Mouse (Mus musculus) ovary, adult 18-20 months (tissue): ENCODE data around the gene Nobox.

Source experiments
- DNase-seq: peaks from one replicate; pipeline ENCODE4 v3.0.0; 2022; ENCODE audit warnings: low spot score, mixed read lengths

The Nobox gene

DNA sequence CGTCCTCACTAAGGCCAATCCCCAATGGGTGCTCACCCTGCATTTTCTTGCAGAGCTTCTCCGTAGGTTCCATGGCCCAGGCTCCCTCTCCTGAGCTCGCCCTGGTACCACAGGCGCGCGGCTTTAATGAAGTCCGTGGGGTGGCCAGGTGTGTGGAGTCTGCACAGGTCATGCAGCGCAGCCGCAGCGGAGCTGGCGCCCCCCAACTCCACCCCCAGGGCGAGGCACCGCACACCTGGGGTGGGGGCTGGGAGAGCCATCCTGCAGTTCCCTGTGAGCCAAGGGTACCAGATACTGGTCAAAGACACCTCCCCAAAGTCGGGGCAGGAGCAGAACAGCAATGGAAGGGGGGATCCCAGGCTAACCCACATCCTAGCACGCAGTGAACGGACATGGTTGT is at the start of gene Nobox:
TSS of gene Nobox (minus strand) at position 101 of the 400 bp plus-strand sequence.
- no peak for DNase-seq

DNA sequence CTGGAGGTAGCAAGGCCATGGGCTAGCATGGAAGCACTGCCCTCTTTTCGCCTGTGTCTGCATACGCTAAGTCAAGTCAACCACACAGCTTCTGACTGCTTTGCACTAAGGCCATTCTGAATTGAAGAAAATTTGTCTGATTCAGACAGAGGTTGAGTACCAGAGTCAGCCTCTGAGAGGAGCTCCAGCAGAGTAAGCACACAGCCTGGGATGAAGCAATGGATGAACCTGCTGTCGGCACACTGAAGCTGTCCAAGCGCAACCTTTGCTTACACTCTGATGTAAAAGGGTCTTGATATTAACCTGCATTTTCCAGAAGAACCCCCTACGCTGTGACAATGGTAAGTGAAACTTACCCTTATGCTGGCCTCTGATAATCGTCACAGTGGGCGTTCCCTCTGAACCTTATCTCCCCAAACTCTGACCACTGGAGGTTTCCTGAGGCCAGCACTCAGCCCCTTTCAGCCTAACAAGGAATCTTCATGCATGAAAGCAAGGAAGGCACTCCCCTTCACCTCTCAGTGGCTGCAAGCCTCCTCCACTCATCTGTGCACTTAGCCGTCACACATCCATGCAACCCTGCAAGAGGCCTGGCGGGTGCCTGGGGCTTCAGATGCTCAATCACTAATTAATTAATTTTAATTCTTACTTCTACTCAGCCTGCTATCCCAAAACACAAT is 45.3 kb upstream of the Nobox start:
- no peak for DNase-seq

DNA sequence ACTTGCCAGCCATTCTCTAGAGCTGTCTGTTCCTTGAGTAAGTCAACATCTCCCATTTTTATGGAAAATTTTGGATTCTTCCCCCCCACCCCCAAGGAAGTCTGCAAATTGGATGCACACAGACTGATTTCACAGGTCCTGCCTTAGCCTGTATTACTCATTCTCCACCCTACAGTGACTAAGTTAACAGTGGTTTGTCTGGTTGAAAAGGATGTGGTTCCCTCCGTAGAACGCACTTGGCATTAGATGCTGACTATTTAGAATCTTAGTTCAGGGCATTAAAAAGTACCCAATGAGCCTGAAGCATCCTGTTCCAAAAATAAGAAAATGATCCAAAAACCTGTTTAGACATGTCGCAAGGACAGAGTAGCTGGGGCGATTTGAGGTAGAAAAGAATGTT is 44.1 kb upstream of the Nobox start:
- no peak for DNase-seq

DNA sequence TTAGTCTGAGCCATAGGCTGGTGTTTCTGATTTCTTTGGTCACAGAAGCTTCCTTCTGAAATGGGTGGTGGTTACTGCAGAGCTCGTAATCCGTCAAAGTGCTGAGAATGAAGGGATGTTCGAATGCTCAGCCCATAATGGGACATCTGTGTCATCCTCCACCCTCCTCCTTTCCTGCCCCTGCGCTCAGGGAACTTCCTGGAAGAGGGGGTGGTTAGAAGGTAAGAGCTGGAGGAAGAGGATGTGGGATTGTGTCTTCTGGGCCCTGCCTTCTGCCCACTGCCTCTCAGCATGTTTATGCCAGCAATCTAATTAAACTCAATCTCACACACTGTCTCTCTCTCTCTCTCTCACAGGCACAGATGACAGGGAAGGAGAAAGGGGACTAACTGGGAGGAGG is 39.7 kb upstream of the Nobox start:
- DNase-seq, result no peak

DNA sequence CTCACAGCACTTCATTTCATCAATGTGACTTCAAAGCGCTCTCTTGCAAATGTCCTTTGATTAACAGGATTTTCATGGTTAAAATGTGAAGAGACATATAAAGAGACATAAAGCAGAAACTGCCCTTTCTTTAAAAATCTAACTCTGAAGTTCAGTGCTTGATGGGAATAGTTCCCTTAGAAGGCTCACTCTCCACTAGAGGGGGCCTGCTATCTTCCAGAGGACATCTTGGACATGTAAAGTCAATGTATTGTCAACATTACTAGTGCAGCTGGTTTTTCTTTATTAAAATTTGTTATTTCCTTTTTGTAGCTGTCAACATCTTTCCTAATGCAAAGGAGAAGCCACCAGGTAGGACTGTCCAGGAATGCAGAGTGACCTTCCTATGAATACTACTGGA is 38.3 kb upstream of the Nobox start:
- DNase-seq, result no peak

DNA sequence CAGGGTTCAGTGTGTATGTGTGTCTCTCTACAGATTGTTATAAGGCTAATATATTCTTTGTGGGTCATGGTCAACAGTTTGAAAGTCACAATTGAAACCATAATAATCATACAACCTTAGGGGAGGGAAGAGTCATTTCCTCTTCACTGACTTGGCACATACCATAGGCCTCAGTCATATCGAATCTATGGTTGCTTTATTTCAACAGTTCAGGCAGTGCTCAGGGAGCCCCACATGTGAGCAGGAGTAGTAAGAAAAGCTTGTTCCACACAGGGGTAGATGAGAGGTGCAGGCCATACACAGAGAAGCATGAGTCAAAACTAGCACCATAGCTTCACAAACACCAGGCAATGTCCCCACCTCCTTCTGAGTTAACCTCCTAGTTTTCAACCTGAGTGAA is 33.7 kb upstream of the Nobox start:
- no peak for DNase-seq

DNA sequence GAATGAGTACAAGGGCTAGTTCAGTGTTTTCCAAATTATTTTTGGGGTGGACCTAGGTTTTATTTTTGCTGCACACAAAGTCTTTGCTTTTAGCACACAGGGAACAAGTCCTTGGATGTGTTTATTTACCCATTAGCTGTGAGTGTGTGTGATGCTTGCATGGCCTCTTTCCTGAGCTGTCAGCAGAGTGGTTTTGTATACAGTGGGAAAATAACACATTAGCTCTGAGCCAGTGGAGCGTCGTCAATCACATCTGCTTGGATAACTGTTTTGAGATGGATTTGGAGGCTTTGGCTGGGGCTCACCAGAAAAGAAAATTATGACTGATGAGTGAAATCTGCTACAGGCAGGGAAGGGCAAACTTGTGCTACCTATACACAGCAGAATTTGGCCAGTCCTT is 33.0 kb upstream of the Nobox start:
- DNase-seq, result no peak

DNA sequence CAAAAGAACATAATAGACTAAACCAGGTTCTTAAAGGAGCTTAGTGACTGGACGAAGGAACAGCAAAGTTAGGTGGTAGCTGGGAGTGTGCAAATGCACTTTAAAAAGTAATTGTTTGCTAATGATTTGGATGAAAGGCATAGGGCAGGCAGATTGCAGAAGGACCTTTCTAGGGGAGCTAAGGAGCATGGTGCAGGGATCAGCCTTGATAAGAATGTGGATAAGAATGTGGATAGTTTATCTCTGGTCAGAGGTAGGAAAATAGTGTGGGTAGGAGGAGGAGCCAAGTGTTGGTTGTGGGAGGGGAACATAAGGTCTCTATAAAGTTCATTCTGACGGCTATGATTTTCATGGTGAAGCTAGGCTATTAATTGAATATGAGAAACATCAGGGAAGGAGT is 29.4 kb upstream of the Nobox start:
- no peak for DNase-seq

DNA sequence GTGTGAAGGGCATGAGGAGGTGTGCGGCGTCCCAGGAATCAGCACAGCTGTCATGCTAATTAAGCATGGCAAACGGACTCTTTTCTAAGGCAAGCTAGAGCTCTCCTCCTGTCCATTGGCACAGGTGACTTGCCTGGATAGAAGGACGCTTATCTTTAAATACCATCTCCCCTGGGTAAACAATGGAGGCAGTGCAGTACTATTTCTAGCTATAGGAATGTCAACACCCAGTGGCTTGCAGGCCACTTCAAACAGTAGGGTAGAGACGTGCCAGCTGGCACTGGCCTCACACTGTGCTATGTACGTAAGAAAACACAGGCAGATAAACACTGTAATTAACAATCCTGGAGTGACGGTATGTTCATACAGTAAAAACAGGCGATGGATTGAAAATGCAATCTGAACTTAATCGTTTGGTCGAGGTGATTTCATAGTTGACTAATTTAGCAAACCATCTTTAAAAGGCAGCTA is 28.2 kb upstream of the Nobox start:
- peak; percentile 9 for DNase-seq

DNA sequence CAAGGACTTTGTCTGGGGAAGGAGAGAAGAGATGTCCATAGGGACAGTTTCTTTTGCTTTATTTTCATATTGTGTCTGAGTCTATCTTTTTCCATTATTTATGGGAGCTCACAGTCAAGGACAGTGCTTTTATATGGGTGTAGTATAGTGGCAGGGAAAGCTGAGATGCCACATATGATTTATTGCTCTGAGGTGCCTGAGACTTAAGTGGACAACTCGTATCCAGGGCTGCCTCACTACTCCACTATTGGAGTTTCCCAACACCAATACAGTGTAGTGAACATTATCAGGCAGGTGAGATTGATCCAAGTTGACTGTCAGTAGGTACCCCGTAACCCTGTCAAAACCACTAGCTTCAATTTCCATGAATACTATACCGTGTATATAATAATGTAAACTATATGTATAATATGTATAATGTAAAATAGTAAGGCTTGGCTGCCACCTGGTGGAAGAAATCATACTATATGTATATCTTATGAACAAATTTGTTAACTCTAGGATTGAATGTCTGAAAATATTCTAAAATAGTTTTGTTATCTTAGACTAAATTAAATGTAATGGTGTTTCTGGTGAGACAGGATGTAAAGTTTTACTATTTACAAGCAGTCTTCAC is 26.4 kb upstream of the Nobox start:
- no peak for DNase-seq

DNA sequence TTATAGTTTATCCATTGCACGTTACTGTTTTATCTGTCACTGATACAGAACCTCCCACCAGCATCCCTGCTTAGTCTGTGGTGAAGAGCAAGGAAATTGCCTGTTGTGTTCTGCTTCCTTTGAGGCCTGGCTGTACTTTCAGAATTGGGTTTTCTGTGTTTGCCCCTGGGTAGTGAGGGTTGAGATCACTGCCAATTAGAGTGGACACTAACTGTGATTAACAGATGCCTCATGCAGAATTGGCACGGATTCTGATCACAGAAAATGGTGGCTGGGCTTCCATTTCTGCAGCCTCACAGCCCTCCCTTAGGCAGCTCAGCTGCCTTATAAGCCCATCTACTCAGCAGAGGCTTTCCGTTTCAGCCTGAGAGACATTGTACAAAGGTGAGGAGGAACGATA is 24.1 kb upstream of the Nobox start:
- no peak for DNase-seq

DNA sequence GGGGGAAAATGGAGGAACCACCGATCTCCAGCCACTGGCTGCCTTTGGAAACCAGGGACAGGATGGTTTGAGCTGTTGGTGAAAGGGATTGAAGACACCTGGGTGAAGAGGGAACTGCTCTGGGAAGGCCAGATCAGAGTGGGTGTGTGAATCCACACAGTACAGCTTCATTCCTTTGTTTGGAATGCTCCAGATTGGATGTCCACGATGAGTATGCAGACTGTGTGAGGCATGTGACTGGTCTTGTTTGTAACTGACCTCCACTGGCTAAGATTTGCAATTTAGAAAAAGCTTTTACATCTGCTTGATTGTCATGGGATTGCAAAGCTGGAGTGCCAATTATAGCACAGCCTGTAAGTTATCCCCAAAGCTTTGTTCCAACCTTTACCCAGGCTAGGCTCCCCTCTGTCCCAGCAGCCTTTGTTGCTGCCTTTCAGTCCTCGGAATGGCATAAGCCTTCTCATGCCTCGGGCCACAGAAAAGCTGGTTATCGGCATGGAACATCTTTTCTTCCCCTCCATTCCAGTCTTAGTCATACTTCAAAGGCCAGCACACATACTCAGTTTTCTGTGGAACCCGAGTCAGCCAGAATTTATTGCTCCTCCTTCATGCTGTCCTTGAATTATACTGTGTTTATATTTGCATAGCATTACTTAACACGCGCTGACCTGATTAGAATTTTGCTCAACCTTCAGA is 3.8 kb upstream of the Nobox start:
- DNase-seq, result no peak

DNA sequence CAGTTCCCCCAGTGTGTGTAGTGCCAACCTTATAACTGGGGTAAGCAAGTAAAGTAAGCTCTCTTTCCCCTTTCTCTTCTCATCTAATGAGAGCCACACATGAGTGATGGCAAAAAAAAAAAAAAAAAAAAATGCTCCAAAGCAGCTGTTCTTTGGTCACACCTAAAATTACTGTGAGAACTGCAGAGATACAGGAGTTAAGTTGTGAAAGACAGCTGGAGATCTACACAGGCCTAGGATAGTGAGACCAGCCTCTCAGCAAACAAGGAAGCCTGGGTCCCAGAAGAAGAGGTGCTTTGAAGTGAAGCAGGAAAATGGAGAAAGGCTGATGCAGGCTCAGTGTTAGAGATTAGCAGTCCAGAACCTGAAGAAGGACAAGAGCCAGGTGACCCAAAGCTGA is 3.2 kb upstream of the Nobox start:
- DNase-seq, result no peak

DNA sequence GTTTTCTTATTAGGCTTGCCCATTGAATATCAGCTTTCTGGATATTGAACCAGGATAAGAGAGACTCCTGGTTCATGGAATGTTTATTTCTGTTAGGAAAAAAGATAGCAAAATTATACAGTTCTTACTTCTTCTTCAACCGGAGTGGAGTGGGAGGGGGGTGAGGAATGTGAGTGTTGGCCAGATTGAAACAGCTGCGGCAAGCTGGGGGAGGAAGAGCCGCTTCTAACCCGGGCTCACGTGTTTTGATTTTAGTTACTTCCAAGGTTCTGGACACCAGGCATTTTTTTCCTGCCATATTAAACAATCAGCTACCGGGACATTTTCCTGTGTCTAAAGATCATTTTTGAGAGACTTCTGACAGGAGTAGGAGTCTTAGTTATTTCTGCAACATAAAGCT is 717 bp upstream of the Nobox start:
- DNase-seq, result no peak

DNA sequence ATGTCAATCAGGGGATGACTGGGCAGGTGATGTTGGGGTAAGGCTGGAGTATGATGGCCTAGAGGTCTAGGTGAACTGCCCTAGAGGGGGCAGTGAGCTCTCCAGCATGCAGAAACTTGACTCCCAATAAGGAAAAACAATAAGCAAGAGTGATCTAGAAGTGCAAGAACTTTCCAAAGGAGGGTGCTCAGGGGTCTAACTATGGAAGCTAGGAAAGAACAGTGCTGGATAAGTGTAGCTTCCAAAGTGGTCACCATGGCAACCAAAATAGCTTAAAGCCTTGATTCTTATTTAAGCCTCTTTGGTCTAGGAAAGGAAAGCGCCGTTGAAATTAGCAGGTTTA is 11.9 kb downstream of the Nobox start:
- no peak for DNase-seq

DNA sequence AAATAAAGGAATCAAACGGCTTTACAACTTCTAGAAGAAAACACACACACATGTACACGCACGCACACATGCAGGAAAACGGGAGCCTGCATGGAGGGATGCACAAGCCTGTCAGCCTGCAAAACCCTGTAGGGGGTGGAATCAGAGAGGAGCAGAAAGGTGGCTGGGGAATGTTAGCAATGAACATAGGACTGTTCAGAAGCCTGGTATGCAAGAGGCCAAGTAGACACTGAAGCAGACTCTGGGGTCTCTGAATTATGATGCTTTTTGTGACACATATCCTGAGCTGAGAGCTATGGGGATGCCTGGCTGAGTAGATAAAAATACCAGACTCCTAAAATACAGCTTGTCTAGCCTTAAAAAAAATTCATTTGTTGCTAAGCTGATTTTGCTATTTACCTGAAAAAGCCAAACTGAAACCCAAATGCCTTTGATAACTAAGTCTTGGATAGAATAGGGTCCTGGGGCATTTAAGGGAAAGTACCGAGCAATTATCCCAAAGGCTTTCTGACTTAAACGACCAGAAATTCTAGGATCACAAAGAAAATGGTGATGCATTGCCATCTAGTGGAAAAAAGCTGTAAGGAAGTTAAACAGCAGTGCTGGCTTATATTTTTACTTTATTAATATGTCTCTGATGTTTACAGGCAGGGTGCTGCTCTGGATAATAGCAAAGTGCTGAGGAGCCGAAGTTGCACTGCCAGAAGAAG is 12.4 kb downstream of the Nobox start:
- no peak for DNase-seq

DNA sequence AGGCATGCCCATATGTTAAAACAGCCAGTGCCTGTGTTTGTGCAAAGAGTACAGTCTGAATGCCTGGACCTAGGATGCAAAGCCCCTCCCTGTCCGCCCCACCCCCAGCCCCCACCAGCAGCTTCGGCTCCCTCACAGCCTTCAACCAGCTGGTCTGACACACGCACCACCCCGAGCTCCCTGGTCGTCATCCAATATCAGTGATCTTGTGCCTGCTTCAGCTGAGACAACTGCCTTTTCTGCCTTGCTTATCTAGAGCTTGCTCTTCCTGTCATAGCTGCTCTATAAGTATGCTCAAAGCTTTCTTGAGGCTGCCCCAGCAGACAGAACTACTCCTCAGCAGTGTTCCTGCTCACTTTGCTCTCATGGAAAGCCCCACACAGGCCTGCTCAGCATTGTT is 13.4 kb downstream of the Nobox start:
- no peak for DNase-seq

DNA sequence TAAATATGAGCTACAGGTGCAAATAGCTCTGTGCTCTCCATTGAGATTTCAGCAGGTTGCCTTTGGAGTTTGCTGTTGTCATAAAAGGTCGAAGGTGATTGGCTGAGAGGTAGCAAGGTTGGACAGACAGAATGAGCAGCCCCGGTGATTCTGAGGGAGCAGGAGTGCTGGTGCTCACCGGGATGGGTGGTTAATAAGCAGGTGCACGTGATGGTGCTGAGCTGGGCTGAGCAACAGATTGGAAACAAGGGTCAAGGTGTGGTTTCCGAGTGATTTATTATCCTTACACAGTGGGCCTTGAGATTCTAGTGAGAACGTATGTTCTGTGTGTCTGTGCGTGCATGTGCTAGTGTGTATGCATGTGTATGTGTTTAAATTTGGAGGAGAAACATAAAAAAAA is 16.2 kb downstream of the Nobox start:
- no peak for DNase-seq

DNA sequence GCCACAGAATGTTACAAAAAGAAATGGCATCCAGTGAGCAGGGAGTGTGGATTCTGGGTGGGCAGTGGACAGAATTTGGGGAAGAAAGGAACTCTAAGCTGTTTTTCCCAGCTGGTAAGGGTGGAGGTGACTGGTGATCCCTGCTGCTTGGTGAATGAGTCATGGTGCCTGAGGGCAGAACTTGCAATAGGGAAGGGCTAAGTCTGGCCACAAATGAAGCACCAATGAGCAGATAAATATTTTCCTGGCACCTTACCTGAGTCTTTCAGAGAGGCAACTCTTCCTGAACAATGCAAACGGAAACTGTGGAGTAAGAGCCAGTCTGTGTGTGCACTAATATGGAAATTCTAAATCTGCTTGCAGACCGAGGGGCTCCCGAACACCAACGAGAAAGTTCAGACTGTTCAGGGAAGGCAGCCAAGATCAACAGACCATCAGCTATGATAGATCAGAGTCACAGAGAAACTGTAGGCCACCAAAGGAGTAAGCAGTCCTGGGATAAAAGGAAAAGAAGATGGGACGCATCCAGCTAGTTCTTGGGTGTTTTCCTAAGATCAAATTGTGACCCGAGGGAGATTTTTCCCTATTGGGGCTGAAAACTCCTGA is 16.8 kb downstream of the Nobox start:
- DNase-seq, result no peak

DNA sequence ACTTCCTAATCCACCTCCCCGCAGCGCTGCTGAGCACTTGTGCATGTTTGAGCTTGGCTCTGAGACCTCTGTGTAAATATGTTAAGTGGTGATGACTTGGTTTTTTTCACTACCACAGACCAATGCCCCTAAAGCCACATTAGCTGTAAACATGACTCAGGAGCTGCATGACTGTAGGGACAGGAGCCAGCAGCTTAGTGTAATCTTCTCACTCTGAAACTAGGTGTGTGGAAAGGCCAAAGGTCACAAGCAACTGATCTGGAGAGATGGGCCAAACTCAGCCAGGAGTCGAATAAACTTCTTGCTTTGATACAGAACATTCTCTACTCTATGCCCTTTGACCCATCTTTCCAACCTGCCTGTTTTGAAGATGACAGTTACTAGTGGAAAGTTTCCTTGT is 17.3 kb downstream of the Nobox start:
- DNase-seq, result no peak

DNA sequence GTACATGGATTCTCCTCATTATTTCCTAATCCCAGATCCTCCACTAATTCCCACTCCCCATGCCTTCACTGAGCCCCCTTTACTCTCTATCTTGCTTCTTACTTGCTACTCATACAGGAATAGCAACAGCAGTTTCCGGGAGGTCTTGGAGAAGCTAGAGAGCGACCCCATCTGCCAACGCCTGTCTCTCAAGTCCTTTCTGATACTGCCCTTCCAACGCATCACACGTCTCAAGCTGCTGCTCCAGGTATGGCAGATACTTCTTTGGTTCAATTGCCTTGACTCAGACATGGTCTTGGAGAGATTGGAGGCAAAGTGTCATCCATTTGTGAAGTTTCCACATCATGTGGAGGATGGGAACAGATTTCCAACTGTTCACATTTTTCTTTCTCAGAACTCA is 28.9 kb downstream of the Nobox start:
- no peak for DNase-seq

DNA sequence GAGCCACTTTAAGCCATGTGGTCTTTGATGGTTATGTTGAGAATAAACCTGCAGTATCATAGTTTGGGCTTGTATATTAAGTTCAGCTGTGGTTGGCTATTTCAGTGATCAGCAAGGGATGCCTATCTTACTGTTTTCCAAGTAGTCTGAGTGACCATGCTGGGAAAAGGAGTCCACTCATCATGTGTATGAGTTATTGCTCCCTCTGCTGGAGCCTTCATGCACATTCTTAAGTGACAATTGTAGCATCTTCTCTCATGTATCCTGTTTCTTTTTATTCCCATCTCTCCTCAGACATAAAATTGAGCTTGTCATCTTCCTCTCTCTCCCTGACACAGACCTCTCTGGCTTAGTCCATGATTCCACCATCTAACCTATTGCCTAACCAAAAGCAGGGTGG is 31.1 kb downstream of the Nobox start:
- no peak for DNase-seq

DNA sequence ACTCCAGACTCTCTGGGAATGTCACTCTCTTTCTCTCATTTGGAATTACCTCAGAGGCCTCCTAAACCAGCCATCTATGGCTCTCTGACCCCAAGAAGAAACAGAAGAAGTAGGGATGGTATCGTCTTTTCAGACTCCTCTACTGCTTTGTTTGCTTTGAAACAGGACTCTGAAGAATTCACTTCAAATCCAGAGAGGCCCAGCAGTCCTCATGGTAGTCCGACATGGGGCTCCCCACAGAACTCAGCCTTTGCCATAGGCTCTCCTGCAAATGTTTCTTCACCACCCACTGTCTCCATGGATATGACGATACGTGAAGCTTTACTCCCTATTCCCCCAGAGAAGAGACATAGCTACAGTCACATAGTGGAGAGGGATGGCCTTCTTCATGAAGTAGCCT is 35.2 kb downstream of the Nobox start:
- DNase-seq, result no peak
